Mouse (Mus musculus) ovary, postnatal 14 days (tissue): ENCODE measurements around the gene Tbc1d2.
"Not testable (repeated sequence)": the region's sequence is repeated elsewhere in the genome, so short reads cannot be mapped to it uniquely, and the experiment has no call there.

Experiments used
- DNase-seq: peaks from one replicate; pipeline ENCODE4 v3.0.0; 2022; ENCODE audit warnings: low spot score

Gene Tbc1d2

DNA sequence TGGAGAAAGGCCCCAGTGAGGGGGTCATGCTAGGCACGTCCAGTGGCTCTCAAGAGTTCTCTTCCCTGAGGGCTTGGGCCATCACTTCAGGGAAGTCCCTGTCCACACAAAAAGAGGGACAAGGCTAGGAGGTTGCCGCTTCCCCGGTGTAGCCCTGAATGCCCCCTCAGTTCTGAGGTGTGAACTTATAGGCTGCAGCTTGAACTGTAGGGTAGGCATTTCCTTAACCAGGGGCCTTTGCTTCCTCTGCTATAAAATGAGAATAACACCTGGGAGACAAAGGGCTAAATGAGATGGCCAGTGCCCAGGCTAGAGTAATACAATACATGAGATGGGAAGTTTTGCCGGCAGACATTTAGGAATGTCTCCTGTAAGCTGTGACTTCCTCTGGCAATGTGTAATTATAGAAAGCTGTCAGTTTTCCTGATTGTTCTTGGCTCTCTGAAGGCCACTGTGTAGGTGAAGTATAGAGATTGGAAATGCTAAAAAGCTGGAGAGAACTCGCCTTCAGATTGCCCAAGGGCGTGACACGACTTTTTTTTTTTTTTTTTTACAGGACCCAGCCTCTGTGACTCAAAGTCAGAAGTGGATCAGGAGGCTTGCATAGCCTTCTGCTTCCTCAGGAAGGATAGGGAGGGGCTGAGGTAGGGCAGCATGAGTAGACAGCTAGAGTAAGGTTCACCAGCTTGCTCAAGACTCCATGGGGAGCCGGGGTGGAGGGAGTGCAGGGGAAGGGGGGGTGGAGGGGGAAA is 6.9 kb downstream of the Tbc1d2 start:
- no peak for DNase-seq

DNA sequence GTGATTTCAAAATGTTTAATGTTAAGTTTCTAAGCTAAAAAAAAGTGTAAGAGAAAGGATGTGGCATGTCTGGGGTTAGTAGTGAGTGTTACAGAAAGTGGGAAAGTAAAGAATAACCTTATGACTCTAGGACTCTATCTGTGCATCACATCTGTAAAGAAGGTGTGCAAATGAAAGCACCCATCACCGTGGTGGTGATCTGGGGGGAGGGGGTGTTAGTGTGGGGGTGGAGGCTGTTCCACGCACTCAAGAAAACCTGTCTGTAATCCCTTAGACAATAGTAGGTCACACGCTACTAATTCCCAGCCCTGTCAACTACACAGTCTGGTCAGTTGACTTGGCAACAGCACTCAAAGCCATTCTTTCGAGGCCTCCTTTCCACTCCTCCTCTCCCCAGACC is 8.7 kb downstream of the Tbc1d2 start:
- no peak for DNase-seq

DNA sequence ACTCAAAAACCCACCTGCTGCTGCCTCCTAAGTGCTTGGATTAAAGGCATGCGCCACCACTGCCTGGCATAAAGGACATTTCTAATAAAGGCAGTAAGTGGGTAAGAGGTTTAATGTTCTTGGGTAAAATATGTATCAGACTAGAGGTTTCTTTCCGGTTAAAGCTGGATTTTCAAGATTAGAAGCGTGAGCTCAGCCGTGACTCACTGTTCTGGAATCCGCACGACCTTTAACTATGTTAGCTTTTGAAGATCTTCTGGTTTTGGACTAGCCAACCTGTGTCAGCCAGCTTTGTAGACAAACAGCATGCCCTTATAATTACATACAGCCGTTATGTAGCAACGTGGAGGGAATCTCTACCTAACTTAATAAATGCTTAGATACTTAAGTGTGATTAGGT is 10.1 kb downstream of the Tbc1d2 start:
- DNase-seq = no peak

DNA sequence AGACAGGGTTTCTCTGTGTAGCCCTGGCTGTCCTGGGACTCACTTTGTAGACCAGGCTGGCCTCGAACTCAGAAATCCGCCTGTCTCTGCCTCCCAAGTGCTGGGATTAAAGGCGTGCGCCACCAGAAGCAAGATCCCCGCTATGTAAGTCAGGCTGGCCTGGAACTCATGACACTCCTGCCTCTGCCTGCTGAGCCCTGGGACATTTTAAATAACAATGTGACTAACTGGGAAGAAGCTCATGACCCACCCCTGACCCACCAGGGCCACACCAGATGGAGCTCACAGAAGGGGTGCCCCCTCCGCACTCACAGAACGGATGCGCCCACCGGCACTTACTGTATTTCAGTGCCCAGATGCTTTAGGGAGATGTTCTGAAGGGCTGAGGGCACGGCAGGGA is 12.8 kb downstream of the Tbc1d2 start:
- not testable (repeated sequence) for DNase-seq

DNA sequence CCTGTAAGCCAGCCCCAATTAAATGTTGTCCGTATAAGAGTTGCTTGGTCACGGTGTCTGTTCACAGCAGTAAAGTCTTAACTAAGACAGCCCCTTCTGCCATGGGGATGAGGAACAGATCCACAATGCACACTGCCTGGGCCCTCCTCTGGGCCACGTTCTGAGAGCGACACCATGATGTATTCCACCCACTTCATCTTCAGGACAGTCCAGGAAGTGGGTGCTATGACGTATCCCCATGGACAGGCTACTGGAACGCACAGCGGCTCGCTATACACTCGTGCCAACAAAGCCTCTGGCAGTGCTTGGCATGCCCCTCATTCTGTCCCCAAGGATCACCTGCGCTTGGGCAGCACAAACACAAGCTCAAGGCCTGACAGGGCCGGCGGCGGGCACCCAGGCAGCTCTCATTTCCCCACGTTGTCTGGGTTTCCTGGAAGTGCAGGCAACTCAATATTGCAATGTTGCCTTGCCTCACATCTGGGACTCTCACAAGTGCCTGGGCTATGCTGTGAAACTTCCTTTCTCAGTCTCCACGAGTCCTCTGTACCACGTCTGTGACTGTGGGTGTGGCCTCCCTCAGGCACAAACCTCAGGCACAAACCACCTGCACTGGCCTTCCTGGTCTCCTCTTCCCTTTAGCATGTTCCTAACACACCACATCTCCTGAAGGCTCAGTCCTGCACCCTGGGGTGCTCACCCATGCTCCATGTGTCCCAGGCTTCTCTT is 14.1 kb downstream of the Tbc1d2 start:
- DNase-seq = no peak

GRCm38 (mm10) chr4:46634881-46635280 is 15.1 kb downstream of the Tbc1d2 start:
- DNase-seq = no peak

GRCm38 (mm10) chr4:46633565-46633964 is 16.4 kb downstream of the Tbc1d2 start:
- not testable (repeated sequence) for DNase-seq

DNA sequence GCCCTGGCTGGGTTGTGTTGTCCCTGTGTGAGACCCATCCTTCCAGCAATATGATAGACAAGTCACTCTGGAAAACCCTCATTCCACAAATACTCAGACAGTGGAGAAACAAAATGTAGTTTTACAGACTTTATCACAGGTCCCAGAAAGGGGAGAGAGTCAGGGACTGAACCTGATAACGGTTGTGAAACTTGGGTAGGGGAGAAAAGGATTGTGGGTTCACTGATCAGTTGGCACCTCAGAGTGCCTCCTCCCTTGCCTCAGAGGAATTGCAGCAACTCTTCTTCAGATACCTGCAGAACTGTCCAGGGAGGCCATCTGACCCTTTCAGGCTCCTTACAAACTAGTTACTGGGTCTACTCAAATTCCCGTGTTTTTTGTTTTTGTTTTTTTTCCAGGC is 17.5 kb downstream of the Tbc1d2 start:
- DNase-seq = no peak

DNA sequence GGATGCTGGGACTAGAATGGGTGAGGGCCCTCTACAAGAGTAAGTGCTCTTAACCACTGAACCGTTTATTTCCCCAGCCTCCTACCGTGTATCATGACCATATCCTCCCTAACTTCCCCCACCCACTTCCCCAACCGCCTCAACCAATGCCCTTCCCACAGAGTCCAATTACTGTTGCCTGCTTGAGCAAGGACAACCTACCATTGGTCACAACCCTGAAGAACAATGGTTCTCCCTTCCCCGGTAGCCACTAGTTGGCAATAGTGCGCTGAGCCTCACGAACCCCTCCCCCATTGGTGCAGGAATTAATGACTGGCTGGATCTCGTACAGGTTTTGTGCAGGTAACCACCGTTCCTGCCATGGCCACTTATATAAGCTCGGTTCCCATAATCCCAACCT is 19.6 kb downstream of the Tbc1d2 start:
- DNase-seq = no peak

DNA sequence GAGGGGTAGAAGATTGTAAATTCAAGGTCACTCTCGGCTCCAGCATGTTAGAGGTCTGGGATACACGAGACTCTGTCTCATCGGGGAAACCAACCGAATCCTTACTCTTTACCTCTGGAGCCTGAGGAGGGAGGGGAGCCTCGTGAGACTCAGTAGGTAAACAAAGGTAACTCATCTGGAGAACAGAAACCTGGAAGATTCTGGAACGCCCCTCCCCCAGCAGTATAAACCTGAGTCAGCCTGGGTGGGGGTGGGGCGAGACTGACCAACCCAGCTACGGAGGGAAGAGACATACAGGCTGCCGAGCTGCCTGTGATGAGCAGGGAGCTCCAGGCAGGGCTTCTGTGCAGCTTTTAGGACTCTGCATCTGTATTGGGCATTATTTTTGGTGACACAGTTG is 21.1 kb downstream of the Tbc1d2 start:
- no peak for DNase-seq

GRCm38 (mm10) chr4:46628081-46628480 is 21.9 kb downstream of the Tbc1d2 start:
- DNase-seq = no peak

- no peak for DNase-seq
Measured at GRCm38 (mm10) chr4:46625101-46625500, 24.9 kb downstream of the Tbc1d2 start.

- no peak for DNase-seq
Measured at GRCm38 (mm10) chr4:46623007-46623406, 27.0 kb downstream of the Tbc1d2 start.

DNA sequence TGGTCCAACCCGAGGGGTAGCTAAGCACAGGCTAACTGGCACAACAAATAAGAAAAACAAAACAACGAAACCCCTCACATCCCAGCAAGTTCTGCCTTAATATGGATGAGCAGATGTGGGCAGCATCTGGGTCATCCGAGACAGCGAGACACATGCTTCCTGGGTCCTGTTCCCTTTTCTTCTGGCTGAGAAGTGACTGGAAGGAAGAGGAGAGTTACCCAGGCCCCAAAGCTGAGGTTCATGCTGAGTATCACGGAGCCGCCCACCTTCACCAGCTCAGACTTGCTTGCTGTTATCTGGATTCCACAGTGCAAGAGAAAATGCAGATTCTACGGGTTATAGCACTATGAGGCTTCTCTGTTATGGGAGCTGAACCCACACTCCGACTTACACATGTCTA is 29.1 kb downstream of the Tbc1d2 start:
- DNase-seq = no peak

DNA sequence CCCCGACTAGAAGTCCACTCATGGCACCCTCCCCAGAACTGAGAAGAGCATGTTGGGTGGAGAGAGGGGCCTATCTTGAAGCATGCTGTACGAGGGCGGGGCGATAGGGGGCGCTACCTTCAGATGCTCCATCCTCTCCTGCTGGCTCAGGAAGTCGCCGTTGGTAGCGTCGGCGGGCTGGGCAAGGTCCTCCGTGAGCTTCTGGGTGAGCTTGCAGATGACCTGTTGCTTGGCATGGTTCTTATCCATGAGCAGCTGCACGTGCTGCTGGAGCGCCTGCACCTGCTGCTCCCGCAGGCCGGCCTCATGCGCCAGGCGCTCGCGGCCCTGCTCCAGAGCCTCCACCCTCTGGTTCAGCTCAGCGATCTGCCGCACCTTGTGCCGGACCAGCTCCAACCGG is 29.7 kb downstream of the Tbc1d2 start:
- no peak for DNase-seq

GRCm38 (mm10) chr4:46618196-46618817 is 31.7 kb downstream of the Tbc1d2 start:
- DNase-seq = no peak

DNA sequence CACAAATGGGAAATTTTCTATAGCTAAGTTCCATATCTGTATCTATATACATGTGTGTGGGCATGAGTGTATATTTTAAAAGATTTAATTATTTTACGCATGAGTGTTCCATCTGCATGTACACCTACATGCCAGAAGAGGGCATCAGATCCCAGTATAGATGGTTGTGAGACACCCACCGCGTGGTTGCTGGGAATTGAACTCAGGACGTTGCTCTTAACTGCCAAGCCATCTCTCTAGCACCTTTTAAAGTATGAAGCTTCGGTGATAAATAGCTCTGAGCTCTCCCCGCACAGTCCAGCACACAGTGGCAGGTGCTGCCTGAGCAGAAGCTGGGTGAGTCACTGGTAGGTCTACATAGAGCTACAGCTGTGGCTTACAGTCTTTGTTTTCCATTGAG is 32.6 kb downstream of the Tbc1d2 start:
- DNase-seq = no peak

DNA sequence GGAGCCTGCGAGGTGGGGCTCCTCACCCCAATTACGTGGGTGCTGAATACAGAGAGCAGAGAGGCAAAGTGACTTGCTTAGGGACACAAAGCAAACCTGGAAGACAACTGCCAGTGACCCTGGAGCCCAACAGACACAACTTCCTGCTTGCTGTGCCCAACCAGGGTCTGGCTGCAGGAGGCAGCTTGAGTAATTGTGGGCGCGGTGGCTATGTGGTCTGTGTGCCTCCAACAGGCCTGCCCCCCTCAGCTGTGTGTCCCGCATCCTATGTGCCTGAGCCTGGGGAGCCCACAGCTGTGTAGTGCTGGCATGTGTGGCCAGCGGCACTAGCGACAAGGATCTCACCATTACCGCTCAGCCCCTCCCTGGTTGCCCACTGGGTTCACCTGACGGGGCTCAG is 35.4 kb downstream of the Tbc1d2 start:
- no peak for DNase-seq

DNA sequence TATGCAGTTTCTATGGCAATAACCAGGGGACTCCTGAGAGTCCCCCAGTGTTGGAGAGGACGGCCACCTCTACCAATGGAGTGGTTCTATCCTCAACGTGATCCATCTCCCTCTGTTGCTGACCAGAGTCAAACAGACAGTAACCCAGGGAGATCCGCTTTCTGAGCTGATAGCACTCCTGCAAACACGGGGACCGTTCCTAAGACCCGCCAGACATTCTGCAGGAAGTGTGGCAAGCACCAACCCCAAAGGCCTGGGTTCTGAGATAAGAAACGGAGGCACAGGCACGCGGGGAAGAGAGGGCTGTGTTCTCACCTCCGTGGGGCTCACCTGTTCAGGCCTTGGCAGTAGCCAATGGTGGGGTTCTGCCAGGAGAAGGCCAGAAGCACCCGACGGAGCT is 36.4 kb downstream of the Tbc1d2 start:
- no peak for DNase-seq

- peak; percentile 90 for DNase-seq
Measured at GRCm38 (mm10) chr4:46611181-46611580, 38.8 kb downstream of the Tbc1d2 start.

GRCm38 (mm10) chr4:46607601-46608000 is 42.4 kb downstream of the Tbc1d2 start:
- DNase-seq = no peak

DNA sequence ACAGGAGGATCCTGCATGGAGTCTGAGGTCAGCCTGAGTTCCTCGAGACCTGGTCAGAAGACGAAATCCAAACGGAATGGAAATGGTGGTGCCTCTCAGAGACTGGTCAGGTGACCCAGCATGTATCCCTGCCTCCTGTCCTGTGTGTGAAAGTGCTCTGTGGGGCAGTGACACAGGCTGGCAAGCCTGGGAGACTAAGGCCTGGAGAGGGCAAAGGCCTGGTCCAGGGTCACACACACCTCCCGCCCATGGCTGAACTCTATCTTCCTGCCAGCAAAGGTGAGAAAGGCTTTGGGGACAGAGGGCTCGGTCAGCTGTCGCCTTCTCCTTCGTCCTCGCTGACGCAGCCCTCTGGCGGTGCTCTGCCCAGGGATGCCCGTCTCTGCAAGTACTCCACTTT is 44.6 kb downstream of the Tbc1d2 start:
- no peak for DNase-seq

DNA sequence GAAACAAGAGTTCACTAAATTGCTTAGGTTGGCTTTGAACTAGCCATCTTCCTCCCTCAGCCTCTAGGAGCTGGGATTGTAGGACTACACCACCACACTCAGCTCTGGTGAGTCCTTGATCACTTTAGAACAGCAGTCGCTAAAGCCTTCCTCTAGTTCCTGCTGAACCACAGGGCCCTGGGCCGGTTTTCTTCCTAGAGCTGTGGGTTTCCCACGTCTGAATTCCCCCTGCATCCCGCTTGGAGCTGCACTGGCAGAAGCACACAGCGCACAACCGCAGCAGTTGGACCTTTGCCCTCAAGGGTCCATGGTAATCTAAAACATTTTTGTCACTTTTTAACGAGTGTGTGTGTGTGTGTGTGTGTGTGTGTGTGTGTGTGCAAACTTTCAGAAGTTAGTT is 47.3 kb downstream of the Tbc1d2 start:
- no peak for DNase-seq
